Mouse (Mus musculus) heart, postnatal 0 days (tissue): ENCODE data around the gene Hoxb4. TPM values are rescaled to one million over a fixed set of nuclear protein-coding genes. Genes with fewer than 3 reads are reported as not detected.

Experiments
- ATAC-seq: fragments of 200-750 bp; cut with Nextera tagmentation; 2 replicates; pipeline ENCODE4 v1.8.0; 2017; ENCODE audit warnings: low read depth, moderate number of reproducible peaks, moderate library complexity; ENCODE audit not compliant: insufficient read depth
- DNase-seq: peaks from one replicate; pipeline ENCODE4 v3.0.0-alpha.2; 2016; ENCODE audit warnings: low spot score
- H3K27ac ChIP-seq: fragments of 300-500 bp; sonication (generic); 2 replicates; pipeline ENCODE4 v1.5.1; 2014; ENCODE audit warnings: low read depth, mild to moderate bottlenecking
- H3K27me3 ChIP-seq: fragments of 300-500 bp; sonication (generic); 2 replicates; pipeline ENCODE4 v1.6.1; 2014; ENCODE audit warnings: low read length, mixed read lengths; ENCODE audit not compliant: control insufficient read depth, insufficient read depth
- H3K36me3 ChIP-seq: fragments of 300-500 bp; sonication (generic); replicated peaks from 2 replicates; pipeline ENCODE4 v1.6.1; 2014; ENCODE audit warnings: low read length, mixed read lengths; ENCODE audit not compliant: control insufficient read depth, insufficient read depth
- H3K4me1 ChIP-seq: fragments of 300-500 bp; sonication (generic); 2 replicates; pipeline ENCODE4 v1.6.1; 2014; ENCODE audit warnings: antibody characterized with exemption; ENCODE audit not compliant: control insufficient read depth, insufficient read depth
- H3K4me2 ChIP-seq: fragments of 300-500 bp; sonication (generic); 2 replicates; pipeline ENCODE4 v1.6.1; 2014; ENCODE audit warnings: low read depth, mild to moderate bottlenecking, low read length, moderate library complexity
- H3K4me3 ChIP-seq: fragments of 300-500 bp; sonication (generic); 2 replicates; pipeline ENCODE4 v1.5.1; 2014; ENCODE audit warnings: low read depth, low read length
- H3K9ac ChIP-seq: fragments of 300-500 bp; sonication (generic); replicated peaks from 2 replicates; pipeline ENCODE4 v1.6.1; 2014; ENCODE audit warnings: low read depth, low read length, mixed read lengths
- H3K9me3 ChIP-seq: fragments of 300-500 bp; sonication (generic); replicated peaks from 2 replicates; pipeline ENCODE4 v1.6.1; 2016; ENCODE audit warnings: low read length; ENCODE audit not compliant: control insufficient read depth
- CTCF ChIP-seq: IDR thresholded peaks from 2 replicates; pipeline ENCODE4 v1.5.1; 2016; ENCODE audit warnings: antibody characterized with exemption, control low read depth, low read depth
- EP300 ChIP-seq: IDR thresholded peaks from 2 replicates; pipeline ENCODE4 v1.6.1; 2016; ENCODE audit warnings: antibody characterized with exemption, low read depth
- WGBS: fragments of 180-500 bp; shearing (Covaris S2); extraction: QIAGEN DNeasy Blood & Tissue Kit; methylation state at CpG from one replicate; pipeline ENCODE4 v1.1.7; 2014; 5-methylcytosine and 5-hydroxymethylcytosine counted together
- polyA plus RNA-seq: library from polyadenylated mRNA; unstranded; fragments of >200 nt; fragmentation: Nextera tagmentation; extraction: Ambion mirVana; gene quantifications from 2 replicates; pipeline ENCODE4 v1.2.1, GENCODE M21; 2015
- total RNA-seq: library from RNA; depleted of rRNA; stranded (reverse); fragments of >200 nt; gene quantifications from 2 replicates; pipeline ENCODE4 v1.2.3, GENCODE M21; 2014; ENCODE audit warnings: low replicate concordance

The Hoxb4 gene
- total and polyA plus RNA-seq, 2 experiments from 2014 or later = 0.19 to 2.3 TPM

DNA sequence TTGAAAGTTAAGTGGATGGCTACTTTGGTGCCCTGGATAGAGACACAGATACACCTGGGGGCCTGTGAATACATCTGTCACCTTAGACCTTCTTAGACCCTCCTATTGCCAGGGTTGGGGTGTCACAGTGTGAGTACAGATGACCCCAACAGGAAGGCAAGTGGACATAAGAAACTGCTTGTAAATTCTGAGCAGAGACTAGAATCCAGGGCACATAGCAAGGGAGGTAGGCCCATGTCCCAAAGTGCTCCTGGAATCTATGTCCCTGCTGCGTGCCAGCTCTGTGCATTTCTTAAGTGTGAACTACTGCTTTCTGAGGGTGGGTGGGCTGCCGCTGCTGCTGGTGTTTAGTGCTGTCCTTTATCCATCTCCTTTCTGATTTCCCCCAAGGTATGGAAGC is 32.7 kb downstream of the Hoxb4 start:
- Histone ChIP-seq H3K4me2 (no peak overlapping the region), H3K9ac (no peak overlapping the region), H3K4me1 (no peaks in the 10 kb centered on the region), H3K4me3 (no peak overlapping the region), H3K36me3 (no peaks in the 10 kb centered on the region), H3K27me3 (peaks cover 96% of the 10 kb centered on the region), H3K9me3 (no peaks in the 10 kb centered on the region), H3K27ac (no peak overlapping the region)
- 78% methylated on average over 2 of the region's 2 CpGs for WGBS
- no peak for DNase-seq
- TF ChIP-seq CTCF (no peak), EP300 (no peak)
- ATAC-seq = no peak

DNA sequence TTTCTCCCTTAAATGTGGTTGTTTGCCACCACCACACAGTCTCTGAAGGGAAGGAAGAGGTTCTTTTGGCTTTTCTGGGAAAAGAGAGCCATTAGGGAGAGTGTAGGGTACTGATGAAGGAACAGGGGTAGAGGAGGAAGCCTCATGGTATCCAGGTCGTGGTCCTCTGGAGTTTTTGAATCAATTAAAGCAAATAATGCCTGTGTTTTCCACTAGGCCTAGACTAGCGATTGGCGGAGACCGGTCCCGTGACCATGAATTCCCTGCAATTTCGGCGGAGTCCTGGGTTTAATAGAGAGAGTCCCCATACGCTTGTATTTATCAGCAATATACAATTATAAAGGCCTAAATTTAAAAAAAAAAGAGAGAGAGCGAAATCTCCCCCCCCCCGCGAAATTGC is 33.2 kb downstream of the Hoxb4 start:
- Histone ChIP-seq H3K36me3 (no peaks in the 10 kb centered on the region), H3K4me2 (peak overlapping the region; percentile 49), H3K4me1 (no peaks in the 10 kb centered on the region), H3K9me3 (no peaks in the 10 kb centered on the region), H3K9ac (no peak overlapping the region), H3K27ac (peak overlapping the region; percentile 62; the same call in 1 of the 2 replicates), H3K27me3 (peaks cover 96% of the 10 kb centered on the region), H3K4me3 (peak overlapping the region; percentile 46)
- DNase-seq = no peak
- ATAC-seq = no peak
- TF ChIP-seq CTCF = no peak
- no peak for TF ChIP-seq EP300
- 26% methylated on average over 11 of the region's 11 CpGs for WGBS

DNA sequence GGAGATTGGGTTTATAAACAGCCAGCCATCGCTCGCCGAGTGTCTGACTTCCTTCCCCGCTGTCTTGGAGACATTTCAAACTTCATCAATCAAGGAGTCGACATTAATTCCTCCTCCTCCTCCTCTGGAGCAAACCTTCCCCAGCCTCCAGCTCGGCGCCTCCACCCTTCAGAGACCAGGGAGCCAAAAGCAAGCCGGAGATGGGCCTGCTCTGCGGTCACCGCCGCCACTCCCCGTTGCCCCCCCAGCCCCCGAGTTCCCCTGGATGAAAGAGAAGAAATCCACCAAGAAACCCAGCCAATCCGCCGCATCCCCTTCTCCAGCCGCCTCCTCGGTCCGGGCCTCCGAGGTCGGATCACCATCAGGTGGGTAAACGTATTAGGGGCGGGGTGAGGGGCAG is 33.8 kb downstream of the Hoxb4 start:
- ATAC-seq = no peak
- WGBS = 4% methylated on average over 22 of the region's 22 CpGs
- Histone ChIP-seq H3K9me3 (no peaks in the 10 kb centered on the region), H3K36me3 (no peaks in the 10 kb centered on the region), H3K27ac (peak overlapping the region; percentile 62), H3K9ac (0 out of 2 replicates have a peak overlapping the region, but pooled peaks have one; percentile 27), H3K4me1 (no peaks in the 10 kb centered on the region), H3K27me3 (peaks cover 96% of the 10 kb centered on the region), H3K4me2 (peak overlapping the region; percentile 49), H3K4me3 (peak overlapping the region; percentile 46)
- no peak for DNase-seq
- TF ChIP-seq EP300 (no peak), CTCF (no peak)

DNA sequence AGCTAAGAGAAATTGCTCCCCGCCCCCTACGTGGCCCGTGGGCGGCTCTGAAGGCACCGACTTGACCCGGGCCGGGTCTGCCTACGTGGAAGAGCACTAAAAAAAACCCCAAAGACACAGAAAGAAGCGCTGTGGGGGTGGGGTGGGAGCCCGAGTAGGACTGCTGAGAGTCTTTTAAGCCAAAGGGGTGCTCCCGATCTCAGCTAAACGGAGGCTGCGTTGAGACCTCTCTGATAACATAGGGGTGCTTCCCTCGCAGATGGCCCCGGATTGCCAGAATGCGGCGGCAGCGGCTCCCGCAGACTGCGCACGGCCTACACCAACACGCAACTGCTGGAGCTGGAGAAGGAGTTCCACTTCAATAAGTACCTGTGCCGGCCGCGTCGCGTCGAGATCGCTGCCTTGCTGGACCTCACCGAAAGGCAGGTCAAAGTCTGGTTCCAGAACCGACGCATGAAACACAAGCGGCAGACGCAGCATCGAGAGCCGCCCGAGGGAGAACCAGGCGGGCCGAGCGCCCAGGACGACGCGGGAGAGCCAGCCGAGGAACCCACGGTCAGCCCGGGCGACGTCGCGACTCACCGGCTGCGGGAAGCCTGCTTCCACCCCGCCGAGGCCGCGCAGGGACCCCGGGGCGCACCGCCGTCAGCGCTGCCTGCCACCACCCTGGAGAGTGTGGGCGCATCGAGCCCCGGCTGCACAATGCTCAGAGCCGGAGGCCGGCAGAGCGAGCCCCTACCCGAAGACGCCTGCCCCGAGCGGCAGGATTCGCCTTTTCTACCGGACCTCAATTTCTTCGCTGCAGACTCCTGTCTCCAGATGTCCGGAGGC is 34.8 kb downstream of the Hoxb4 start:
- Histone ChIP-seq H3K4me2 (peak overlapping the region; percentile 49), H3K27ac (peak overlapping the region; percentile 62), H3K4me1 (no peaks in the 10 kb centered on the region), H3K4me3 (peak overlapping the region; percentile 46), H3K36me3 (no peaks in the 10 kb centered on the region), H3K9me3 (no peaks in the 10 kb centered on the region), H3K9ac (peak overlapping the region; percentile 54), H3K27me3 (peaks cover 98% of the 10 kb centered on the region)
- TF ChIP-seq CTCF (no peak), EP300 (no peak)
- ATAC-seq = 0 out of 2 replicates have a peak, but pooled peaks have one; percentile 30
- no peak for DNase-seq
- under 1% methylated on average over 59 of the region's 75 CpGs for WGBS

DNA sequence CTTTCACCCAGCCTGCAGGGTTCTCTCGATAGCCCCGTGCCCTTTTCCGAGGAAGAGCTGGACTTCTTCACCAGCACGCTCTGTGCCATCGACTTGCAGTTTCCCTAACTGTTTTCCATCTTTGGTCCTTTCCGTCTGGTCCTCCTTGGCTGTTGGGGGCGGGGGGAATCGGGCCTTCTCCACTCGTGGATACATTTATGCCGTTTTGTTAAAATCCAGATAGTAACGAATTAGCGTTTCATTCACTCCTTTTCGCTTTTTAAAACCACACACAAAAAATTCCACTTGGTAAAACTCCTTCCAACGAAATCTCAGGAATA is 35.4 kb downstream of the Hoxb4 start:
- TF ChIP-seq CTCF = no peak
- TF ChIP-seq EP300 = no peak
- Histone ChIP-seq H3K9ac (peak overlapping the region; percentile 54), H3K4me1 (no peaks in the 10 kb centered on the region), H3K27me3 (peaks cover 97% of the 10 kb centered on the region), H3K27ac (peak overlapping the region; percentile 62), H3K36me3 (no peaks in the 10 kb centered on the region), H3K4me3 (peak overlapping the region; percentile 46), H3K9me3 (no peaks in the 10 kb centered on the region), H3K4me2 (peak overlapping the region; percentile 49)
- DNase-seq (no peak), ATAC-seq (0 out of 2 replicates have a peak, but pooled peaks have one; percentile 27)
- 4% methylated on average over 14 of the region's 14 CpGs for WGBS
